ENCODE assay signal across 10 mouse cellular contexts in genomic region chr11:43927133-43927815, GRCm38 (mm10). TPM values are rescaled to one million over a fixed set of nuclear protein-coding genes. Genes with fewer than 3 reads are reported as not detected.
DNase-seq lines count a peak whose midpoint lies in the region; TF ChIP-seq lines count a peak whose summit lies in the region.
"Had no signal": no experiment of that assay in that cellular context is flagged by ENCODE, and none has a peak within 500 bp of the region (broad histone marks: within the 10 kb centered on the region; RNA-seq: fewer than 3 reads in every experiment).

No protein-coding gene starts in this region.

- no peak overlapping the region for H3K4me3 ChIP-seq in CH12.LX (replicated peaks in 1 of 3; ENCODE audit: low read depth in 2 of 3, low read length in 2 of 3, poor library complexity in 1 of 3)
- no peak overlapping the region for H3K4me3 ChIP-seq in brown adipose tissue, adult 24 weeks (ENCODE audit: insufficient read depth, low read depth, low read length)

- DNase-seq in embryo, embryonic 10.5 days (ENCODE audit: low spot score), result peak; percentile 3
- no peak for DNase-seq in embryo, embryonic 11 days
- peak; percentile 10 to 34 for DNase-seq in kidney, postnatal 36 days
- no peak for DNase-seq in kidney, postnatal 4 days
- no peak for DNase-seq in CH12.LX (ENCODE audit: extremely low read depth)
- DNase-seq in testis, postnatal 14 days (ENCODE audit: low spot score), result no peak
- DNase-seq in urinary bladder, adult 2 months (ENCODE audit: low spot score), result no peak

- H3K4me2 ChIP-seq in CH12.LX (ENCODE audit: insufficient read depth, low read depth, poor library complexity, severe bottlenecking), result no peak overlapping the region

- H3K27ac ChIP-seq in CH12.LX (ENCODE audit: insufficient read depth, low read depth), result no peak overlapping the region
- peak overlapping the region; percentile 51; the same call in 1 of the 2 replicates for H3K27ac ChIP-seq in brown adipose tissue, adult 24 weeks (replicated peaks; ENCODE audit: low read depth, low read length)

- in situ Hi-C loops in CH12.LX (cut with MboI; ENCODE audit: low pct_ligation_motif_present, low pct_unique_long_range_greater_than_20kb, low sequenced_read_pairs), result no loop called here

- no peaks in the 10 kb centered on the region for H3K36me3 ChIP-seq in CH12.LX (replicated peaks in 1 of 2; ENCODE audit: control insufficient read depth in 1 of 2, insufficient read depth in 1 of 2, low read length in 1 of 2)

- H3K4me1 ChIP-seq in CH12.LX (ENCODE audit: control insufficient read depth in 1 of 2, insufficient read depth in 2 of 2), result peaks cover 0 to 9% of the 10 kb centered on the region in 2 experiments; a peak in 2 of 4 replicates
- H3K4me1 ChIP-seq in brown adipose tissue, adult 24 weeks (ENCODE audit: control insufficient read depth, insufficient read depth, insufficient read length, low read length), result peaks cover 2% of the 10 kb centered on the region; the same call in 1 of the 2 replicates

- TF ChIP-seq EP300 in CH12.LX (IDR thresholded peaks at IDR 0.05; ENCODE audit: low read length), result no peak

- TF ChIP-seq POLR2A in CH12.LX (IDR thresholded peaks at IDR 0.05; ENCODE audit: low read depth, low read length), result no peak

- no peaks in the 10 kb centered on the region for H3K9me3 ChIP-seq in CH12.LX (replicated peaks; ENCODE audit: low read length)

- H3K79me2 ChIP-seq in CH12.LX (replicated peaks; ENCODE audit: control insufficient read depth, extremely low read depth, insufficient read depth, poor library complexity, severe bottlenecking), result no peaks in the 10 kb centered on the region

- peaks cover 2% of the 10 kb centered on the region for H3K27me3 ChIP-seq in CH12.LX (replicated peaks)

- TF ChIP-seq CTCF in CH12.LX (conservative IDR thresholded peaks at IDR 0.05 in 1 of 2, IDR thresholded peaks at IDR 0.05 in 1 of 2; ENCODE audit: low read depth in 2 of 2, low read length in 2 of 2), result no peak

- no peak overlapping the region for H3K9ac ChIP-seq in CH12.LX (ENCODE audit: insufficient read depth, low read depth)

- dilution Hi-C loops in CH12.LX (cut with MboI; ENCODE audit: extremely low pct_ligation_motif_present, extremely low pct_unique_long_range_greater_than_20kb, low sequenced_read_pairs), result no loop called here

- no peak for TF ChIP-seq RAD21 in CH12.LX (IDR thresholded peaks at IDR 0.05; ENCODE audit: low read depth, low read length)

TF ChIP-seq in CH12.LX, 34 proteins besides CTCF, POLR2A, EP300 and RAD21:
- TF ChIP-seq ZNF384 (IDR thresholded peaks at IDR 0.05; ENCODE audit: low read depth, low read length), result peak; percentile 46; the same call in 1 of the 2 replicates
- TF ChIP-seq BHLHE40 (IDR thresholded peaks at IDR 0.05; ENCODE audit: low read depth, low read length), result no peak

RNA-seq across cellular contexts. Expression of gene Adra1b, which starts 26.3 kb away (rescaled TPM):
- total RNA-seq in CH12.LX (2012; rRNA removed) (not detected in 2 replicates), CH12.LX (2014; rRNA removed) (not detected in 2 replicates)
- polyA plus RNA-seq in CH12.LX (2012; ENCODE audit: insufficient read length, low read depth), result not detected in 2 replicates
- polyA plus RNA-seq in brown adipose tissue, adult 24 weeks (2012; ENCODE audit: insufficient read depth, insufficient read length, missing spikeins), result 0.79 TPM in 1 of 2 replicates, not detected in the other
- polyA plus RNA-seq in urinary bladder, adult 2 months (2012; rRNA removed), result 2.2 and 3.0 TPM in 2 replicates
- total RNA-seq: hematopoietic stem cell, adult 5-6 weeks; megakaryocyte-erythroid progenitor cell, adult 5-6 weeks had no signal

Comparison
In these comparisons a context has a peak if more than half of its experiments do, and no peak if none do; other contexts are left out.
1. DNase-seq: peak in embryo, embryonic 10.5 days (single experiment) and kidney, postnatal 36 days (2 of 2); none in embryo, embryonic 11 days (single experiment), kidney, postnatal 4 days (0 of 2), CH12.LX (single experiment), testis, postnatal 14 days (single experiment) and urinary bladder, adult 2 months (single experiment).